ENCODE assay signal across 24 mouse cellular contexts in the genomic region with DNA sequence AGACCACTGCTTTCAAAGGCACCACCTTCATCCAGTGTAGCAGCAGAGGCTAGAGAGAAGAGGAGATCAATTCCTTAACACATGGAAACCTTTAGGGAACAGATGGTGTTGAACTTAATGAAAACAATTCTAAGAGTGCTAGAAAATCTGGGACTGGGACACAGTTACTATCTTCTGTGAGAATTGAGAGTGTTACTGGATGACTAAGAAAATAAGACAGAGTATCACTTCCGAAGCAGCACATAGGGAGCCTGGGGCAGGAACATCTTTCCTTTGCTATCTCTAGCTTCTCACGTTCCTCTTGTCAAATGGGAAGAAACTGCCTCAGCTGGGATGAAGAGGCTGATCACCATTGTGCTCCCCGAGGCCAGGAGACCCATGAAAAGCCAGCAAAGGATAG. TPM values are rescaled to one million over a fixed set of nuclear protein-coding genes. Genes with fewer than 3 reads are reported as not detected.
A peak's percentile ranks its signal among the peaks of the same experiment; 100 is the strongest.
DNase-seq lines count a peak whose midpoint lies in the region; ATAC-seq lines count a peak whose summit lies in the region.
"Had no signal": no experiment of that assay in that cellular context is flagged by ENCODE, and none has a peak within 500 bp of the region (broad histone marks: within the 10 kb centered on the region; RNA-seq: fewer than 3 reads in every experiment).

No protein-coding gene starts in this region.

- H3K27me3 ChIP-seq in forebrain, embryonic 11.5 days (ENCODE audit: control insufficient read depth, insufficient read depth, low read length), result no peaks in the 10 kb centered on the region
- H3K27me3 ChIP-seq: CH12.LX had no signal

- H3K27ac ChIP-seq in forebrain, embryonic 11.5 days (ENCODE audit: low read depth, low read length), result no peak overlapping the region

- WGBS in forebrain, embryonic 11.5 days, result 86% methylated on average over 3 of the region's 3 CpGs

- no peaks in the 10 kb centered on the region for H3K36me3 ChIP-seq in forebrain, embryonic 11.5 days (ENCODE audit: control insufficient read depth, insufficient read depth, low read length)
- H3K36me3 ChIP-seq: G1E had no signal

- H3K9ac ChIP-seq in forebrain, embryonic 11.5 days (ENCODE audit: low read length), result no peak overlapping the region

- peak; percentile 96 for ATAC-seq in frontal cortex, adult (ENCODE audit: low TSS enrichment)
- ATAC-seq in forebrain, embryonic 11.5 days (replicated peaks; ENCODE audit: low FRiP score), result no peak
- ATAC-seq: activated CD4-positive, CD25-positive, alpha-beta regulatory T cell, adult 4 months; CD4-positive, CD25-positive, alpha-beta regulatory T cell, adult 4 months; Patski had no signal

- no peak for DNase-seq in frontal cortex, postnatal 10 days (ENCODE audit: low spot score in 2 of 2)
- DNase-seq in brain, adult 2 months (ENCODE audit: low read depth, low spot score), result peak; percentile 37
- DNase-seq in telencephalon, adult 2 months (ENCODE audit: low read depth, low spot score), result peak; percentile 49
- DNase-seq in forebrain, embryonic 11.5 days (ENCODE audit: low spot score), result no peak
- DNase-seq in right cerebral cortex, adult 18-20 months, result no peak
- DNase-seq: adrenal gland, adult 2 months; adrenal gland, adult 8-10 months; adrenal gland, postnatal 10 days; adrenal gland, postnatal 14 days; adrenal gland, postnatal 25 days; adrenal gland, postnatal 36 days; B cell, adult 2 months; cerebellum, adult 11 months; cerebellum, adult 11-12 months; cerebellum, adult 18-20 months; cerebellum, adult 2 months had no signal

- no peak overlapping the region for H3K4me3 ChIP-seq in forebrain, embryonic 11.5 days (ENCODE audit: low read depth, low read length)

- no peaks in the 10 kb centered on the region for H3K9me3 ChIP-seq in forebrain, embryonic 11.5 days (ENCODE audit: control insufficient read depth, low read length)
- H3K9me3 ChIP-seq: G1E had no signal

- H3K4me1 ChIP-seq in forebrain, embryonic 11.5 days (replicated peaks; ENCODE audit: control insufficient read depth, insufficient read depth, low read length), result no peaks in the 10 kb centered on the region

- no peak overlapping the region for H3K4me2 ChIP-seq in forebrain, embryonic 11.5 days (ENCODE audit: low read depth, low read length, severe bottlenecking)

RNA-seq across cellular contexts. Expression of a gene that starts 52.6 kb away (rescaled TPM):
- not detected in 2 replicates for polyA plus RNA-seq in forebrain, embryonic 11.5 days (2014; fragmentation: Nextera tagmentation; extraction: Ambion mirVana)
- polyA plus RNA-seq: activated CD4-positive, CD25-positive, alpha-beta regulatory T cell, adult 4 months; adrenal gland, adult 2 months; brain, embryonic 14.5 days; C2C12; CD4-positive, CD25-positive, alpha-beta regulatory T cell, adult 4 months; G1E; Patski had no signal

RNA-seq across cellular contexts. Expression of a gene that starts 52.7 kb away (rescaled TPM):
- polyA plus RNA-seq in forebrain, embryonic 11.5 days (2014; fragmentation: Nextera tagmentation; extraction: Ambion mirVana), result 9.7 and 12.9 TPM in 2 replicates

Comparison
In these comparisons a context has a peak if more than half of its experiments do, and no peak if none do; other contexts are left out.
1. DNase-seq: peak in brain, adult 2 months (single experiment) and telencephalon, adult 2 months (single experiment); none in frontal cortex, postnatal 10 days (0 of 2), forebrain, embryonic 11.5 days (single experiment) and right cerebral cortex, adult 18-20 months (single experiment).